Mouse (Mus musculus) limb, embryonic 13.5 days (tissue): ENCODE measurements around the gene Nrarp. TPM values are rescaled to one million over a fixed set of nuclear protein-coding genes. Genes with fewer than 3 reads are reported as not detected.
A peak's percentile ranks its signal among the peaks of the same experiment; 100 is the strongest.

Experiments used
- ATAC-seq: fragments of 200-750 bp; cut with Nextera tagmentation; 2 replicates; pipeline ENCODE4 v1.8.0; 2017; ENCODE audit warnings: low read depth, moderate number of reproducible peaks, moderate TSS enrichment; ENCODE audit not compliant: low FRiP score
- H3K27ac ChIP-seq: fragments of 300-500 bp; sonication (generic); 2 replicates; pipeline ENCODE4 v1.5.1; 2015; ENCODE audit warnings: inconsistent platforms, mild to moderate bottlenecking, moderate library complexity
- H3K27me3 ChIP-seq: fragments of 300-500 bp; sonication (generic); 2 replicates; pipeline ENCODE4 v1.6.1; 2015; ENCODE audit warnings: mild to moderate bottlenecking, inconsistent platforms
- H3K36me3 ChIP-seq: fragments of 300-500 bp; sonication (generic); 2 replicates; pipeline ENCODE4 v1.6.1; 2015; ENCODE audit warnings: inconsistent platforms, mild to moderate bottlenecking, moderate library complexity
- H3K4me1 ChIP-seq: fragments of 300-500 bp; sonication (generic); 2 replicates; pipeline ENCODE4 v1.6.1; 2015; ENCODE audit warnings: inconsistent platforms
- H3K4me2 ChIP-seq: fragments of 300-500 bp; sonication (generic); replicated peaks from 2 replicates; pipeline ENCODE4 v1.6.1; 2015; ENCODE audit warnings: inconsistent platforms, mild to moderate bottlenecking, moderate library complexity
- H3K4me3 ChIP-seq: fragments of 300-500 bp; sonication (generic); 2 replicates; pipeline ENCODE4 v1.5.1; 2015; ENCODE audit warnings: moderate library complexity, mild to moderate bottlenecking, inconsistent platforms
- H3K9ac ChIP-seq: fragments of 300-500 bp; sonication (generic); 2 replicates; pipeline ENCODE4 v1.6.1; 2015; ENCODE audit warnings: mild to moderate bottlenecking, inconsistent platforms
- H3K9me3 ChIP-seq: fragments of 300-500 bp; sonication (generic); 2 replicates; pipeline ENCODE4 v1.6.1; 2016; ENCODE audit warnings: inconsistent platforms
- WGBS: fragments of 180-500 bp; shearing (Covaris S2); methylation state at CpG from one replicate; pipeline ENCODE4 v1.1.7; 2015; 5-methylcytosine and 5-hydroxymethylcytosine counted together
- polyA plus RNA-seq: library from polyadenylated mRNA; unstranded; fragments of >200 nt; fragmentation: Nextera tagmentation; extraction: Ambion mirVana; gene quantifications from 2 replicates; pipeline ENCODE4 v1.2.1, GENCODE M21; 2015

The Nrarp gene
- polyA plus RNA-seq, 1 experiment from 2014 or later, result 15.3 TPM

- H3K27me3 ChIP-seq, result peaks cover 39% of the 10 kb centered on the region
- H3K36me3 ChIP-seq, result no peaks in the 10 kb centered on the region
- no peak overlapping the region for H3K9ac ChIP-seq
- H3K27ac ChIP-seq, result peak overlapping the region; percentile 28
- no peak overlapping the region for H3K4me2 ChIP-seq
- ATAC-seq, result no peak
- H3K9me3 ChIP-seq, result no peaks in the 10 kb centered on the region
- H3K4me3 ChIP-seq, result no peak overlapping the region
- peaks cover 55% of the 10 kb centered on the region for H3K4me1 ChIP-seq
- 36% methylated on average over 6 of the region's 6 CpGs for WGBS
Measured at GRCm38 (mm10) chr2:25176573-25176972, 4.0 kb upstream of the Nrarp start.

- Histone ChIP-seq H3K4me1 (peaks cover 57% of the 10 kb centered on the region), H3K27me3 (peaks cover 44% of the 10 kb centered on the region), H3K9me3 (no peaks in the 10 kb centered on the region), H3K36me3 (no peaks in the 10 kb centered on the region), H3K9ac (no peak overlapping the region), H3K4me3 (no peak overlapping the region), H3K4me2 (peak overlapping the region; percentile 35), H3K27ac (peak overlapping the region; percentile 28)
- WGBS, result 17% methylated on average over 4 of the region's 4 CpGs
- ATAC-seq, result no peak
Measured at GRCm38 (mm10) chr2:25177076-25177475, 3.5 kb upstream of the Nrarp start.

GRCm38 (mm10) chr2:25177685-25178084, 2.9 kb upstream of the Nrarp start:
- H3K36me3 ChIP-seq, result no peaks in the 10 kb centered on the region
- H3K4me2 ChIP-seq, result peak overlapping the region; percentile 35
- peak; percentile 9; the same call in 1 of the 2 replicates for ATAC-seq
- no peaks in the 10 kb centered on the region for H3K9me3 ChIP-seq
- WGBS, result 5% methylated on average over 6 of the region's 6 CpGs
- peaks cover 49% of the 10 kb centered on the region for H3K27me3 ChIP-seq
- H3K4me3 ChIP-seq, result no peak overlapping the region
- peaks cover 58% of the 10 kb centered on the region for H3K4me1 ChIP-seq
- H3K9ac ChIP-seq, result no peak overlapping the region
- peak overlapping the region; percentile 11; the same call in 1 of the 2 replicates for H3K27ac ChIP-seq

GRCm38 (mm10) chr2:25178285-25178972, 2.1 kb upstream of the Nrarp start:
- H3K9ac ChIP-seq, result peak overlapping the region; percentile 19; the same call in 1 of the 2 replicates

GRCm38 (mm10) chr2:25179566-25180217, 866 bp upstream of the Nrarp start:
- H3K27ac ChIP-seq, result peak overlapping the region; percentile 29; the same call in 1 of the 2 replicates
- H3K4me2 ChIP-seq, result peak overlapping the region; percentile 86

More at GRCm38 (mm10) chr2:25178285-25178972, 2.1 kb upstream of the Nrarp start:
- Histone ChIP-seq H3K4me2 (peak overlapping the region; percentile 35), H3K36me3 (no peaks in the 10 kb centered on the region), H3K4me1 (peaks cover 58% of the 10 kb centered on the region), H3K27me3 (peaks cover 57% of the 10 kb centered on the region), H3K27ac (peak overlapping the region; percentile 11; the same call in 1 of the 2 replicates), H3K9me3 (no peaks in the 10 kb centered on the region), H3K4me3 (no peak overlapping the region)
- WGBS, result 18% methylated on average over 10 of the region's 10 CpGs
- no peak for ATAC-seq

GRCm38 (mm10) chr2:25180973-25181890, 674 bp downstream of the Nrarp start:
- Histone ChIP-seq H3K4me3 (peak overlapping the region; percentile 58), H3K27me3 (peaks cover 79% of the 10 kb centered on the region), H3K9me3 (no peaks in the 10 kb centered on the region), H3K36me3 (no peaks in the 10 kb centered on the region), H3K9ac (peak overlapping the region; percentile 62), H3K4me2 (peak overlapping the region; percentile 86), H3K4me1 (peaks cover 64% of the 10 kb centered on the region), H3K27ac (peak overlapping the region; percentile 52; the same call in 1 of the 2 replicates)
- under 1% methylated on average over 99 of the region's 100 CpGs for WGBS
- ATAC-seq, result peak; percentile 26

More at GRCm38 (mm10) chr2:25179566-25180217, 866 bp upstream of the Nrarp start:
- Histone ChIP-seq H3K4me1 (peaks cover 58% of the 10 kb centered on the region), H3K36me3 (no peaks in the 10 kb centered on the region), H3K9ac (no peak overlapping the region), H3K27me3 (peaks cover 70% of the 10 kb centered on the region), H3K4me3 (peak overlapping the region; percentile 58), H3K9me3 (no peaks in the 10 kb centered on the region)
- ATAC-seq, result no peak
- 9% methylated on average over 15 of the region's 15 CpGs for WGBS

- no peak for ATAC-seq
- WGBS, result under 1% methylated on average over 17 of the region's 17 CpGs
- peak overlapping the region; percentile 86 for H3K4me2 ChIP-seq
- no peak overlapping the region for H3K27ac ChIP-seq
- H3K9ac ChIP-seq, result peak overlapping the region; percentile 62
- H3K9me3 ChIP-seq, result no peaks in the 10 kb centered on the region
- H3K4me3 ChIP-seq, result peak overlapping the region; percentile 58
- no peaks in the 10 kb centered on the region for H3K36me3 ChIP-seq
- peaks cover 57% of the 10 kb centered on the region for H3K4me1 ChIP-seq
- peaks cover 77% of the 10 kb centered on the region for H3K27me3 ChIP-seq
Measured at GRCm38 (mm10) chr2:25181891-25182397, 1.4 kb downstream of the Nrarp start.

GRCm38 (mm10) chr2:25182664-25183063, 2.1 kb downstream of the Nrarp start:
- Histone ChIP-seq H3K36me3 (no peaks in the 10 kb centered on the region), H3K4me2 (peak overlapping the region; percentile 86), H3K27ac (no peak overlapping the region), H3K9me3 (no peaks in the 10 kb centered on the region), H3K4me3 (peak overlapping the region; percentile 58), H3K27me3 (peaks cover 79% of the 10 kb centered on the region), H3K9ac (no peak overlapping the region), H3K4me1 (peaks cover 50% of the 10 kb centered on the region)
- ATAC-seq, result no peak
- 26% methylated on average over 6 of the region's 6 CpGs for WGBS

- no peaks in the 10 kb centered on the region for H3K9me3 ChIP-seq
- ATAC-seq, result no peak
- peaks cover 74% of the 10 kb centered on the region for H3K27me3 ChIP-seq
- H3K4me2 ChIP-seq, result peak overlapping the region; percentile 86
- H3K4me3 ChIP-seq, result no peak overlapping the region
- H3K36me3 ChIP-seq, result no peaks in the 10 kb centered on the region
- WGBS, result 65% methylated on average over 2 of the region's 2 CpGs
- no peak overlapping the region for H3K9ac ChIP-seq
- no peak overlapping the region for H3K27ac ChIP-seq
- H3K4me1 ChIP-seq, result peaks cover 43% of the 10 kb centered on the region
Measured at GRCm38 (mm10) chr2:25183336-25183735, 2.8 kb downstream of the Nrarp start.

- Histone ChIP-seq H3K27ac (no peak overlapping the region), H3K4me3 (no peak overlapping the region), H3K9ac (no peak overlapping the region), H3K4me2 (no peak overlapping the region), H3K4me1 (peaks cover 31% of the 10 kb centered on the region), H3K9me3 (no peaks in the 10 kb centered on the region), H3K36me3 (no peaks in the 10 kb centered on the region), H3K27me3 (peaks cover 64% of the 10 kb centered on the region)
- ATAC-seq, result no peak
- 89% methylated on average over 7 of the region's 7 CpGs for WGBS
Measured at GRCm38 (mm10) chr2:25184496-25184895, 3.9 kb downstream of the Nrarp start.
